Mouse (Mus musculus) lung, adult 2 months (tissue): Measurements from ENCODE around the gene Pole3. TPM values are rescaled to one million over a fixed set of nuclear protein-coding genes. Genes with fewer than 3 reads are reported as not detected.

Source experiments
- DNase-seq: peaks from one replicate; pipeline ENCODE4 v3.0.0; 2022
- H3K4me1 ChIP-seq: fragments of 200-500 bp; 2 replicates; pipeline ENCODE4 v1.6.1; 2011; ENCODE audit warnings: low read length; ENCODE audit not compliant: control insufficient read depth, insufficient read depth
- H3K4me3 ChIP-seq: fragments of 200-500 bp; replicated peaks from 2 replicates; pipeline ENCODE3; 2011; ENCODE audit warnings: low read depth, mild to moderate bottlenecking, control low read depth, low read length; ENCODE audit errors: extremely low read depth
- CTCF ChIP-seq: fragments of 200-500 bp; IDR thresholded peaks from 2 replicates; pipeline ENCODE4 v1.5.1; 2011; ENCODE audit warnings: mild to moderate bottlenecking, low read length, control low read depth; ENCODE audit not compliant: insufficient read depth
- POLR2A ChIP-seq: fragments of 200-500 bp; IDR thresholded peaks from 2 replicates; pipeline ENCODE4 v1.6.1; 2011; ENCODE audit warnings: low read depth, mild to moderate bottlenecking, control low read depth, low read length, borderline replicate concordance; ENCODE audit errors: extremely low read depth
- WGBS: fragments of 180-500 bp; shearing (Covaris S2); methylation state at CpG from one replicate; pipeline ENCODE4 v1.1.7; 2018; 5-methylcytosine and 5-hydroxymethylcytosine counted together
- polyA plus RNA-seq: library from polyadenylated mRNA; depleted of rRNA; stranded (reverse); fragments of >200 nt; gene quantifications from 2 replicates; pipeline ENCODE4 v1.2.3, GENCODE M21; 2012

Gene Pole3
- polyA plus RNA-seq, 1 experiment = 16.1 TPM

DNA sequence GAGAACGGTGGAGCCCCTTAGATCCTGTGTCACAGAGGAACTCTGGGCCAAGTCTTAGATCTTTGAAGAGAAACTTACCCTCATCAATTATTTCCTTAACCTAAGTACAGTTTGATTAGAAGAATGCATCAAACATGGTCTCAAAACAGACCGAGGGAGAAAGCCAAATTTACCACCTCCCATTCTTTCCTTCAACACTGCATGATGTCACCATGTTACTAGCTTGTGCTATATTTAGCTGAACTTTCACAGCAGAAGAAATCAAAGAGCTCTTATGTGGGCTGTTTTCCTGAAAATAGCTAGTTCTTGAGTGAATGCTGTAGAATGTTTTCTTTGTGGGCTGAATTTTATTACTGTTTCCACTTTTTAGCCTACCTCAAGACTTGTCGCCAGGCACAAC lies 32.6 kb upstream of the Pole3 start:
- Histone ChIP-seq H3K4me1 (0 out of 2 replicates have a peak, but pooled peaks cover 3% of the 10 kb centered on the region), H3K4me3 (no peak overlapping the region)
- DNase-seq = no peak
- no peak for TF ChIP-seq POLR2A
- no peak for TF ChIP-seq CTCF
- 39% methylated on average over 3 of the region's 3 CpGs for WGBS

GRCm38 (mm10) chr4:62551966-62552365 lies 27.1 kb upstream of the Pole3 start:
- Histone ChIP-seq H3K4me3 (no peak overlapping the region), H3K4me1 (no peaks in the 10 kb centered on the region)
- TF ChIP-seq POLR2A = no peak
- TF ChIP-seq CTCF = no peak
- DNase-seq = no peak
- 76% methylated on average over 7 of the region's 7 CpGs for WGBS

DNA sequence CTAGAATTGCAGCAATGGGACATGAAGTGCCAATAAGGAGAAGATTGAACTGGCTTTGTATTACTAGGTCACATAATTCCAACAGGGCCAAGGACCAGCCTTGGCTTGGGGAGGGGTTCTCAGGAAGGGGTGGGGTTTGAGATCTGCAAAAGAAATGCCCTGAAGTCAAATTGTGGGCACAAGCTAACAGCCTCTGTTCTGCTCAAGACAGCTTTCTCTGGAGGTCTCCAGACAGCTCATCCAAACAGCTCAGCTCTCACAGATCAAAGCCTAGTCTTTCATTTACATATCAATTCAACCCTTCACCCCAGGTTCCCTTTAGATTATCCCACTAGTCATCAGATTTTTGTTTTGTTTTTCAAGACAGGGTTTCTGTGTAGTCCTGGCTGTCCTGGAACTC lies 19.9 kb upstream of the Pole3 start:
- DNase-seq = no peak
- TF ChIP-seq POLR2A (no peak), CTCF (no peak)

GRCm38 (mm10) chr4:62543782-62544181 lies 18.9 kb upstream of the Pole3 start:
- TF ChIP-seq POLR2A = no peak
- no peak for TF ChIP-seq CTCF
- no peak for DNase-seq
- no peaks in the 10 kb centered on the region for H3K4me1 ChIP-seq
- WGBS = 79% methylated on average over 6 of the region's 6 CpGs
- H3K4me3 ChIP-seq = no peak overlapping the region

More for the DNA sequence above, 19.9 kb upstream of the Pole3 start:
- no peaks in the 10 kb centered on the region for H3K4me1 ChIP-seq
- no peak overlapping the region for H3K4me3 ChIP-seq

GRCm38 (mm10) chr4:62541802-62542201 lies 16.9 kb upstream of the Pole3 start:
- DNase-seq = no peak
- TF ChIP-seq CTCF = no peak
- no peak for TF ChIP-seq POLR2A
- WGBS = 77% methylated on average over 3 of the region's 3 CpGs

GRCm38 (mm10) chr4:62533729-62534128 lies 8.9 kb upstream of the Pole3 start:
- DNase-seq = no peak
- no peak for TF ChIP-seq CTCF
- TF ChIP-seq POLR2A = no peak
- 84% methylated on average over 6 of the region's 6 CpGs for WGBS
- no peak overlapping the region for H3K4me3 ChIP-seq
- H3K4me1 ChIP-seq = no peaks in the 10 kb centered on the region; the same call in 1 of the 2 replicates

More at GRCm38 (mm10) chr4:62541802-62542201, 16.9 kb upstream of the Pole3 start:
- no peak overlapping the region for H3K4me3 ChIP-seq
- H3K4me1 ChIP-seq = no peaks in the 10 kb centered on the region

- no peak for DNase-seq
- 80% methylated on average over 4 of the region's 4 CpGs for WGBS
- Histone ChIP-seq H3K4me1 (peaks cover 4% of the 10 kb centered on the region), H3K4me3 (no peak overlapping the region)
- TF ChIP-seq CTCF (no peak), POLR2A (no peak)
These were observed 2.8 kb upstream of the Pole3 start for GRCm38 (mm10) chr4:62527655-62528054.

- Histone ChIP-seq H3K4me1 (peaks cover 4% of the 10 kb centered on the region), H3K4me3 (no peak overlapping the region)
- WGBS = 48% methylated on average over 2 of the region's 2 CpGs
- TF ChIP-seq POLR2A (no peak), CTCF (no peak)
- no peak for DNase-seq
These were observed 1.4 kb upstream of the Pole3 start for GRCm38 (mm10) chr4:62526256-62526655.

DNA sequence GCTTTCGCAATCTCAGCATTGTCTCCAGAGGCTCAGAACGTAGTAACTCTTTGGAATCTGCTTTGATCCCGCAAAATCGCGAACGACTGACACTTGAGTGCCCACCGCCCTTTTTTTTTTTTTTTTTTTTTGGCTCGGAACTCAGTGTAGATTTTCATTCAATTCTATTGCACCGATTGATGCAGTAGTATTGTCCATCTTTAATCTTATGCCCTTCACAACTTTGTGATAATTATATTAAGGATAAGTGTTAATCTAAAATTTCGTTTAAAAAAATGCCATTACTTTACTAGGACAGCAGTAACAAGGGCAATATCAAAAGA lies 582 bp upstream of the Pole3 start:
- TF ChIP-seq CTCF = no peak
- TF ChIP-seq POLR2A = no peak
- no peak for DNase-seq
- H3K4me3 ChIP-seq = peak overlapping the region; percentile 10
- H3K4me1 ChIP-seq = peaks cover 4% of the 10 kb centered on the region; the same call in 1 of the 2 replicates
- 2% methylated on average over 10 of the region's 10 CpGs for WGBS

GRCm38 (mm10) chr4:62520892-62521400 lies 3.9 kb downstream of the Pole3 start:
- 70% methylated on average over 2 of the region's 2 CpGs for WGBS
- no peak overlapping the region for H3K4me3 ChIP-seq
- H3K4me1 ChIP-seq = peaks cover 9% of the 10 kb centered on the region; the same call in 1 of the 2 replicates
- TF ChIP-seq CTCF (no peak), POLR2A (no peak)
- no peak for DNase-seq

DNA sequence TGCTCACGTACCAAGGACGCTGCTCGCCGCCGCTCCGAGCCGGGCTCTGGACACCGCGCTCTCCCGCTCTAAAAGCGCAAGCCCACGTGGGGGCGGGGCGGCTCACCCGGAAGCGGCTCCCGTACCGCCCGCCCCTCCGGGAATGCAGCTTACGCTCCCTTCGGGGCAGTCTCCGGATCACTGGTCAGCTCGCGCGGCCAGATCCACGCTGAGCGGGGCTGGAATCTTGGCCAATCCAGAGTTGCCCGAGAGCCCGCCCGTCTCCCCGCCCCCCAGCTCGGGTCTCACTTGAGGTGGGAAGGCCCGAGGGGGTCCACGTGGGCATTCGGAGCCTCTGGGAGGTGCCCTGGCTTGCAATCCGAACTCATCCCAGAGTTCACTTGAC lies 5.0 kb downstream of the Pole3 start, which contains the start of gene Alad:
Alad (minus strand) TSS at position 70 of the 385 bp plus-strand sequence.
- Histone ChIP-seq H3K4me3 (peak within 1 kb of the TSS; percentile 69), H3K4me1 (peaks cover 9% of the 10 kb centered on the region; the same call in 1 of the 2 replicates)
- peak; percentile 52; the same call in 1 of the 2 replicates for TF ChIP-seq POLR2A
- TF ChIP-seq CTCF = no peak
- under 1% methylated on average over 37 of the region's 37 CpGs for WGBS
- DNase-seq = peak; percentile 86
